Mouse (Mus musculus): ENCODE measurements around the gene Ero1lb.

The Ero1lb gene

DNA sequence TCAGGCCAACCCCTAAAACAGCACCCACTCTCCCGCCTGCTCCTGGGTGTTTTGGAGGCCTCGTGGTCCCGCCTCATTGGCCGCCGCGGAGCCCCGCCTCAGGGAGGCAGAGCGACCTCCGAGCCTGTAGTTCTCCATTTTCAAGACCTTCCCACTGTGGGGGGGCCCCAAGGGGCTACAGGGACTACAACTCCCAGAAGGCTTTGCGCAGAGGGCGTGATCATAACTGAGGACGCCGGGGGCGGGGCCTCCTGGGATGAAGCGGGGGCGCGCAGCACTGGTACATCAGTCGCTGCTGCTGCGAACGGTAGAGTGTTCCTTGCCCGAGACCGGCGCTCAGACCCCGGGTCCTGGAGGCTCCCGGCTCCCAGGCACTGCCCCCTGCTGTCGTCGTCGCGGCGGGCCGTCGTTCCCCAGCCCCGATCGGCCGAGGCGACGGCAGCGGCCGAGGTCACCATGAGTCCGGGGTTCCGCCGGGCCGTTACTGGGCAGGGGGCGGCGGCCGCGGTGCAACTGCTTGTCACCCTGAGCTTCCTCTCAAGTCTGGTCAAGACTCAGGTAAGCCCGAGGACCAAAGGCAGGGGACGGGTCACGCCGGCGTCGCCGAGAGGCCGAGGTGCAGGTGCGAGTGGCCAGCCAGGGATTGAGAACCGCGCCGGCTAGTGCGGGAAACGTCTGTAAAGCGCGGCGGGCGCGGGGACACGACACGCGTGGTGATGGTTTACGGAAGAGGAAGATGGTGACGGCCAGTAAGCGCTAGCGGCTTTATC is at the start of gene Ero1lb:
Ero1lb (plus strand) TSS at position 254 of the 770 bp plus-strand sequence.
- DNase-seq (ENCODE audit: low read depth) = peak; percentile 97

DNA sequence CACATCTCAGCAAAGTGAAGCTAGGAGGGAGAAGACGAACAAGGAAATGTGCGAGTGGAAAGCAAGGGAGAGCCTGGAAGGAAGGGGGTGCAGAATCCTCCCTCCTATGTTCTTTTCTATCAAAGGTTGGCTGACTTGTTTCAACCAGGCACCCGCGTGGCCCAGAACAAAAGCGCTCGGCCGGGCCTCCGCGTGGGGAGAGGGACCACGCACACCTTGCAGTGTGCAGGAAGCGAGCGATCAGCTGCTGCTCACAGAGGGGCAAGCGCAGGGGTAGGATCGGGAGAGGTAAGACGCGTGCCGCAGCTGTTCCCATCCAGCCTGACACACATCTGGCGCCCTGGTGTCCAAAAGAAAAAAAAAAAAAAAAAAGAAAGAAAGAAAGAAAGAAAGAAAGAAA is 46.3 kb upstream of the Ero1lb start:
- DNase-seq (ENCODE audit: low read depth) = no peak

DNA sequence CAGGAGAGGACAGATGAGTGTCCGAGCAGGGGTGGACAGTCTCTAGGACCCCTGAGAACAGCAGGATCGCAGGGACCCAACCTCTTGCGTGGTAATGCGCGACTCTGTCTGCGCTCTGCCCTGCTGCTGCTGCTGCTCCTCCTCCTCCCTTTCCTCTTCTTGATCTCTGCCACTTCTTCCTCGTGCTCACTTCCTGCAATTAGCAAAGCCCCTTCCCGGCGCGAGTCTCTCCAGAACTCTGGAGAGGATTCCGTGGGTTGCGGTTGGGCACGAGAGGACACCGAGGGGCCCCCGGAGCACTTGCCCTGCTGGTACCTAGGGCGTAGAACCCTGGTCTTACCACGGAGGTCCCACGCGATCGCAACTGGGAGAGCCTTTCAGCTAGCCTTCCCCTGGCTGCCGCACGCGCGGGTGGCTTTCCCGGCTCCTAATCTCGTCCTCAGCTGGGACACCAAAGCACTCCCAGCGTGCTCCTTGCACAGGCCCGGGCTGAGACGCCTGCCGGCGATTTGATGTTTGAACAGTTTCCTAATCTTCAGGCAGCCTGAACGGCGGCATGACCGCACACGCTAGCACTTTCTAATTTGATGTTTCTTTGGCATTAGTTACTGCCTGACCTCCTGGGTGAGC is 45.6 kb upstream of the Ero1lb start, which contains the start of gene Edaradd:
Edaradd (minus strand) TSS at position 484 of the 630 bp plus-strand sequence.
- DNase-seq (ENCODE audit: low read depth) = peak; percentile 65

DNA sequence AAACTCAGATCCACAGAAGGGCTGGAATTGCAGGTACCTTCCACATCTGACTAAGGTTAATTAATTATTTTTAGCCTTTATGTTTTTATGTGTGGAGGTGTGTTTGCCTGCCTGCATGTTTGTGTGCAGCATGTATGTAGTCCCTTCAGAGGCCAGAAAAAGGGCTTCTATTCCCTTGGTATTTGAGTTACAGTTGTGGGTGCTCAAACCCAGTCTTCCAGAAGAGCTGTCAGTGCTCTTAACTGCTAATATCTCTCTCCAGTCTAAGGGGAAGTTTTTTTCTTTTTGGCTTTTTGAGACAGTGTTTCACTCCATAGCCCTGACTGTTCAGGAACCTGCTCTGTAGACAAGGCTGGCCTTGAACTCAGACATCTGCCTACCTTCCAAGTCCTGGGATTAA is 43.3 kb upstream of the Ero1lb start:
- DNase-seq (ENCODE audit: low read depth) = no peak

DNA sequence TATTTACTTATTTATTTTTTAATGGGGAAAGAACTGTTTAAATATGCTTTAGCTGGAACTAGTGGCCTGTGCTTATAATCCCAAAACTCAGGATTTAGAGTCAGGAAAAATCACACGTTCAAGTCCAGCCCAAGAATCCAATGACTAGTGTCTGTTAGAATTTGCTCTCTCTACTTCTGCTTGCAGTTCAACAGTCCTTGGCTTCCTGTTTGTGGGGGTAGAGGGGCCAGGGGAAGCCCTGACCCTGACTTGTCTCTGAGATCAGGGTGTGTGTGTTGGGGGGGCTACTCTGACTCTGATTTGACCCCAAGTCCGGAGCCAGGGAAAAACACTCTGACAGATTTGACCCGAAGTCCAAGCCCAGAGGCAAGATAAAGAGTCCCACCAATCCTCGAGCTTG is 40.0 kb upstream of the Ero1lb start:
- DNase-seq (ENCODE audit: low read depth) = no peak

DNA sequence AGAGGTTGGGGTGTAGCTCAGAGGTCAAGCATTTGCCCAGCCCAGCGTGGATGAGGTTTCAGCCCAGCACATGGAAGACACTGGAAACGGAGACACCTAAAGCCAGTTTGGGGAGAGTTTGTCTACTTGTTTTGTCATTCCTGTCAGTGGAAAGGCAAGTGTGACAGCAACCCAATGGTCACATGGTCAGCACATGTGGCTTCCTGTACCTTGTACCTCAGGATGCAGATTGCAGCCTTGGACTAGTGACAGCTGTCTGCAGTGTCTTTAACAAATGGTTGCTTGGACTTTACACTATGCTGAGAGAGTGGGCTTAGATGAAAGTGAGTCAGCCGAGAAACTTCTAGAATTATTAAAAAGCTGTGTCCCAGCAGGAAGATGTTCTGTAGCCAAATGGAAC is 31.0 kb upstream of the Ero1lb start:
- no peak for DNase-seq (ENCODE audit: low read depth)

DNA sequence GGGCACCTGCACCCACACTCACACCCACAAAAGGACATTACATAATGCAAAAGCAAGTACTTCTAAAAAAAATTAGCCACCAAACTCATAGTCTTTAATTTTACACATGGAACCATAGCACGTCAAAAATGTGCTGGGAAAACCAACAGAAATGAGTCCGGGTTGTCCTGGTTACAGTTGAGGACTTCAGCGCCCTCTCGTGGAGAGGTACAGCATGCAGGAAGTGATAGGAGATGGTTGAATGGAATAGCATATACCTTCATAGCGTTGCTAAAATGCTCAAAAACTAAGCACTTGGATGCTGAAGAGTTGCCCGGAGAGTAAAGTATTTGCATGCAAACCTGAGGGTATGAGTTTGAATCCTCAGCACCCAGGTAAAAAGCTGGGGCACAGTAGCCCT is 27.7 kb upstream of the Ero1lb start:
- DNase-seq (ENCODE audit: low read depth) = peak; percentile 84

DNA sequence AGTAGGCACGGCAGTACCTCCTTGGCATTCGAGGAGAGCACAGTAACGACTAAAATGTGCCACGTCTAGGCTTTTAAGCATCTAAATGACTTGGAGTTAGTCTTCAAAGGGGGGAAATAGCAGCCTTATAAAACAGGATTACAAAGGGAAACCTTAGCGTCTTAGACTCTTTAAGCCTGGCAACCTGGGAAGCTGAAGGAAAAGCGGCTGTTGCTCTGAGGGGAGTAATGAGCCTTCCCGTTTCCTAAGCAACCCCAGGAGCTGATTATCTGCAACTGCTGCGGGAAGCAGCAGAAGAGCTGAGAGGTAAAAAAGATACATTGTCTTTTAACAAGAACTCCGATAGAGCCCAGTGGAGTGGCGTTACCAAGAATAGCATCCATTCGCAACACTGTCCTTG is 26.0 kb upstream of the Ero1lb start:
- DNase-seq (ENCODE audit: low read depth) = no peak

DNA sequence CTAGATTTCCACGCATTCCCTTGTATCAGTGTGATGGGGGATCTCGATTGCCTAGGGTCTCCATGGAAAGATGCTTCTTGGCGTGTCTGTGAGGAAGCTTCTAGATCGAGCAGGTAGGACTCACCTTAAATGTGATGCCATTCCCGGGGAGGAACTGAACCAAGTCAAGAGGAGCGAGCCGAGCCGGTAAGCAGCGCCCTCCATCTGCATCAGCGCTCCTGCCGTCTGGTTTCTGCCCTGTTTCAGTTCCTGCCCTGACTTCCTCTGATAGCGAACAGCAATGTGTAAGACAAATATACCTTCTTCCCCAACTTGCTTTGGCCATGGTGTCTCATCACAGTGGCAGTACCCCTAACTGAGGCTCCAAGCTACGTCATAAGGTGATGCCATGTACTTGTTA is 25.6 kb upstream of the Ero1lb start:
- DNase-seq (ENCODE audit: low read depth) = no peak

DNA sequence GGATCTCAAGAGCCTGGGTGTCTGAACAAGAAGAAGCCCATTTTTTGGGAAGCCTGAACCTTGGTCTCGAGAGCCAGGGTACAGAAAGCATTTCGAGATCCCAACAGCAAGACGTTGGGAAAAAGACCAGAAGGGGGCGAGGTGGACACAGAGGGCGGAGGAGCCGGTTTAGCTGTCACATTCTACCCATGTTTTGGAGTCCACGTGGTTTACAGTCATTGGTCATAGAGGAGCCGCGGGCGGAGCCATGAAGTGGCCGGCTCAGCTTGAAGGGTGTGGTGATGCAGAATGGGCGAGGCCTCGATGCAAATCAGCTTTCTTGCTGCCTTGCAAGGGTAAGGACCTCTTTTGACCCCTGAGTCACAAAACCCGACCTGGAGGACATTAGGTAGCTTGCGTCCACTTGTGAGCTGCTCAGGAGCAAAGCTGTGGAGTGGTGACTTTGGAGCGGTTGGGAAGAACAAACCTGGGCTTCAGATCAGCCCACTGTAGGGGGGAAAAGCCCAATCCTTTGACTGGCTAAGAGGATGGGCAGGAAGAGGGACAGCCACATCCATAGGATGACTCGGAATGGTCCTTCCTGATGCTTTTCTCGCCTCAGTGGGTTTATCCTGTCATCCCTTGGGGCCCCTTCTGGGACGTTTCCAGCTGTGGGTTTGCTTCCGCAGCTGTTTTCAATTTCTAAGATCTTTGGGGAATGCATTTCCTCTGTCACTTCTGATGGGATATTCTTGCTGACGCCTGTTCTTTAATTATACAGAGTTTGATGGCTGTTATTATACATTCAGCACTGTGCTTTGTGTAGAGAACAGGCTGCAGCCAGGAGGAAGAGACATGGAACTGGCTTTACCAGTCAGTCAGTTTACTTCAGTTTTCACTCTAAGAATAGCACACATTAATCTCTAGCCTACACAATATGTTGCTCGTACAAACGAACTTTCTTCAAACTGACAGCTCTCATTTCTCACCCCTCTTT is 23.4 kb upstream of the Ero1lb start:
- DNase-seq (ENCODE audit: low read depth) = peak; percentile 49

DNA sequence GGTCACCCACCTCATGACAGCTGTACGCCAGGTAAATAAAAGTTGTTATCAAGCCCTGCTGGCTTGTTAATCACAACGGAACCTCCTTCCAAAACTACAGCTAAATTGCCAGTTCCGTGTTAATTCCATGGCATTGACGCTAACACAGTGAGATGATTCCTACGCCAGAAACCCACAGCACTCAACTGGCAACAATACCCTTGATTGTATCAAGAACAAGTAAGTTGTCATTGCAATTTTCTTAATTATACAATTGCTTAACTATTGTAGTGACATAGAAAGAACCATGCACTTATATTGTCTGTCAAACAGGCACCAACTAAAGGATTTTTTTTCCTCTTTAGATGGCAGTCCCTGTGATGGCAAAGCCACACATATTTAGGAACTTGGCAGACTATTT is 22.4 kb upstream of the Ero1lb start:
- DNase-seq (ENCODE audit: low read depth) = no peak

DNA sequence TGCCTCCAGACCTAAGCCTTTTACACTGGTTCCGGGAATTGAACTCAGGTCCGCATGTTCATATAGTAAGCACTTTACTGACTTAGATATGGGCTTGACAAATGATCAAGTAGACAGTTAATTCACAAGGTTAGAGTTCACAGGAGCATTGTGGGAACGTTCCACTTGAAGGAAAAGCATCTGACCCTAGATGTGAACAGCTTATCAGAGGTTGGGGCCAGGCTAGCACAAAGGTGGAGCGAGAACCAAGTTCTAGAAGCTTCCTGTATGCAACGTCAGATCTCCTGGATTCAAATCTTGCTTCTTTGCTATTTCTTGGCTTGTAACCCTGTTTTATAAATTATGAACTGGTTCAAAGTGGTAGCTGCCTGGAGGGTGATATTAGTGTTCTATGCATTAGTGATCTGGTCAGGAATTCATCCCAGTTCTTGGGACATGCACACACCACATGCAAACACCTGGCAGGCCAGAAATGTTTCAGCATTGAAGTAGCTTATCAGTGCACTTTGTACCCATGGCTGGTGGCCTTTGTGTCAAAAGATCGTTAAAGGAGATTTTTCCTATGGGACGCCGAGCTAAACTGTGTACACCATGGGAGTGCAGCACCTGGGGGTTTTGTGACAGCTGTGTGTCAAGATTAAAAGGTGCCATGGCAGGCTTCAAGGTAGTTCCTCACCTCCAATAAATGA is 21.6 kb upstream of the Ero1lb start:
- no peak for DNase-seq (ENCODE audit: low read depth)

DNA sequence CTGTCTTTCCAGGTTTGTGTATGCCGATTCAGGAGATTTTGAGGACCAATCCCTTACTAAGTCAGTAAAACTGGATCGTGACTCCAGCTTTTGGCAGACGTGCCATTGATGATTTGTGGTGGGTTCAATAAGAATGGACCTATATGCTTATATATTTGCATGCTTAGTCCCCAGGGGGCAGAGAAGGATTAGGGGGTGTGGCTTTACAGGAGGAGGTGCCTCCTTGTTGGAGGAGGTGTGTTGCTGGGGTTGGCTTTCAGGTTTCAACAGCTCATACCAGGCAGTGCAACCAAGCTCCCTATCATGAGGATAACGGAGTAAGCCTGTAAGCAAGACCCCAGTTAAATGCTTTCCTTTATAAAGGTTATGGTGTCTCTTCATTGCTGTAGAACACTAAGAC is 11.5 kb upstream of the Ero1lb start:
- DNase-seq (ENCODE audit: low read depth) = no peak

DNA sequence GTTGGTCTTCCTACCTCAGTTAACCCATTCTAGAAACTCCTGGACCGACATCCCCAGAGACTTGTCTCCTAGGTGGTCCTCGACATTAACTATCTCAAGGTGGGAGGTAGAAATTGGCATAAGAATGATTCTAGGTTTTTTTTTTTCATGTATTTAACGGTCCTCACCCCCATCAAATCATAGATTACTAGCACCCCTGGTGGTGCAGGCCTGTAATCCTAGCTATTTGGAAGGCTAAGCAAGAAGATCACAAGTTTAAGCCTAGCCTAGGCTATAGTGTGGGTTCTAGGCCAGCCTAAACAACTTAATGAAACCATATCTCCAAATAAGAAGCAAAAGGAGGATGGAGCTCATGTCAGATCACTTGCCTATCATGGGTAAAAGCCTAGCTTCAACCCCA is 6.6 kb upstream of the Ero1lb start:
- no peak for DNase-seq (ENCODE audit: low read depth)

DNA sequence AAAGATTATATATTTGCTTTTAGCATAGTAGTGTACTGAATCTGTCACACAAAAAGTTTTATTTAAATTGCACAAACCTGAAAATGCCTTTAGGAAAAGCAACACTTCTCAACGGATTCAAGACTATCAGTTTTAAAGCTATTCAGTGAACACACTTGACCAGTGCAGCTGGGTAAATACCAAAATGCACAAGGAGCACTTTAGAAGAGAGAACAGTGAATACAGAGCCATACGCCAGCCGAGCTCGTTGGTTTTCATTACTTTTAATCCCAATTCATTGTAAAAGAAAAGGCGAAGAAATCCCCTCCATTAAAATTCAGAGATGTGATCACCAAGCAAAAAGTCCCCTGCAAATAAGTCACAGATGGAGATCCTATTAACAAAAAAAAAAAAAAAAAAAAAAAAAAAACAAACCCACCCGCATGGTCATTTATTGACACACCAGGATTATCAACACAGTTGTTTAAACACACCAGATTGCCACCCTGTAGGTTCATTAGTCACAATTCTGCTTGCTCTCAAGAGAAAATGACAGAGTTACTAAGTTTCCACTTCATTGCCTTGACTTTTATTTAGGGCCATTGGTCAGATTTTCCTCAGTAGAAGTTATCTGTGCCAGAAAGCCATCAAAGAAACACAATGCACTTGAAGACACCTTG is 6.1 kb upstream of the Ero1lb start:
- DNase-seq (ENCODE audit: low read depth) = no peak

DNA sequence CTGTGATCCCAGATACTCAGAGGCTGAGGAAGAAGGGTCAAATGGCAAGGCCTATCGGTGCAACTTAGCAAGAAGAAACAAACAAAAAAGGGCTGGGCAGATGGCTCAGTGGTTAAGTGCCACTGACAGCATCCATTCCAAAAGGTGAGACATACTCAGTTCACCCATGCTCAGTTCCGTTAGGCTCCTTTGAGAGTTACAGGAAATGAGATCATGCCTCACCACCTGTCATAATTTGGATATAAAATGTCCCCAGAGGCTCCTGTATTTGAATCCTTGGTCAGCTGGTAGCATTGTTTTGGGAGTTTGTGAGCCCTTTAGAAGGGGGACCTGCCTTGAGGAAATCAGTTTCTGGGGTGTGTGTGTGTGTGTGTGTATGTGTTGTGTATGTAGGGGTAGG is 3.9 kb upstream of the Ero1lb start:
- DNase-seq (ENCODE audit: low read depth) = no peak

DNA sequence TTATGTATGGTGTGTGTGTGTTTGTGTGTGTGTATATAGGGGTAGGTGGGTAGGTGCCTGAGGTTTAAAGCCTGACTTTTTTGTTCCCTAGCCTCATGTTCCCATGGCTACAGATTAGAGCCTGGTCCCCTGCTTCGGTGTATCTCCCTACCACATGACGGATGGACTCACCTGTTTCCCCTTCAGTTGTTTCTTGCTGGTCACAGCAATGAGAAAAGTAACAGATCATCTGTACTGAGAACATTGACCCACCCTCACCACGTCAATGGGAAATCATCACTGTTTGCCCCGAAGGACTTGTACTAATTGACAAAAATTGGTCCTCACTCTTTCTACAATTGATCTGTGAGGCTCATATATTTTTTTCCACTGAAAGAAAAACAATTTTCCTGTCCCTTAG is 3.4 kb upstream of the Ero1lb start:
- DNase-seq (ENCODE audit: low read depth) = no peak

DNA sequence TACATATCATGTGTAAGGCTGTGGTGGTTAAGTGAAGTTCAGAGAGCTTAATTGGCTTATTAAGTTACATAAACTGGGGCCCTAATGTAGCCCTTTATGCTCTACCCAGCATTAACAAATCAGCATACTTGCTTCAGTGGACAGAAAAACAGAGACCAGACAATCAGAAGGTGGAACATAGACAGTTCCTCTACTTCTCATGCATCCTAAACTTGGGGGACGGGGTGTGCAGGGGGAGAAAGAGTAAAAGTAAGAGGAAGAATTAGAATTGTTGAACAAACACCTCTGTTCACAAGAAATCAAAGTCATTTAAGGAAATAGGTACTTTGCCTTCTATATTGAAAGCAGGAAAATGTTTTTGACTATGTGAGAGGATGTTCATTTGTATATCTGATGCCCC is 2.3 kb downstream of the Ero1lb start:
- DNase-seq (ENCODE audit: low read depth) = no peak

DNA sequence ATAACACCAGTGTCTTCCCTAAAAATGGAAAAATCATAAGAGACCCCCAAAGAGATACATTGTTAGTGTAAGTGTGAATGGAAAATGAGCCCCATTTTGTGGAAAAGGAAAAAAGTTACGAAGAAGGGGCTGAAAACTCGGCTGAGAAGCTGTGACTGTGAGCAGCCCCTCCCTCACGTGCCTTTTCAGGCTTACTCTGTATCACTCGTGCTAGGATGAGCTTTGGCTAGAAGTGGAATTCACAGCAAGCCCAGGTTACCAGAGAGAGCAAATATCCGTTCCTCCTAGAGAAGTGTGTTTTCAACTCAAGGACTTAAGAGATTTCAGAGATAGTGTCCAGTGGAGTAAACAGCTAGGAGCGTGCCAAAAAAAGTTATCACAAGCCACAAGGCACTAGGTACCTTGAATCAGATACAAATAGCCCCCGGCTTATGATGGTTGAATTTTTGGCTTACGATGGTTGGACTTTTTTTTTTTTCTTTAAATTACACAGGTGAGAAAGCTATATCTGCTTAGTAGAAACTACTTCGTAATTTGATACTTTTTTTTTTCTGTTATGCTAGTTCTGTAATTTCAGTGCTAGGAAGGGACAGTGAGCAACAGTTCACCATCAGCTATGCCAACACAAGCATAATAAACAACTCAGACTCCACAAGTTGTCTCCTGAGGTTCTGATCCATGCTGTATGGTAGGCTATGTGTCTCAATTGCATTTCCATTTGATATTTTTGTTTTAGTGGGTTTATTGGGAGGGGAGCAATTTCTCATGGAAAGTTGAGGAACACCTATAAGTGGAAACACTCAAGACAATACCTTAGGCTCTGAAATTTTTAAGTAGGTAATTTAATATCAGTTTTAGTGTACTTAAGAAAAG is 3.2 kb downstream of the Ero1lb start:
- no peak for DNase-seq (ENCODE audit: low read depth)

DNA sequence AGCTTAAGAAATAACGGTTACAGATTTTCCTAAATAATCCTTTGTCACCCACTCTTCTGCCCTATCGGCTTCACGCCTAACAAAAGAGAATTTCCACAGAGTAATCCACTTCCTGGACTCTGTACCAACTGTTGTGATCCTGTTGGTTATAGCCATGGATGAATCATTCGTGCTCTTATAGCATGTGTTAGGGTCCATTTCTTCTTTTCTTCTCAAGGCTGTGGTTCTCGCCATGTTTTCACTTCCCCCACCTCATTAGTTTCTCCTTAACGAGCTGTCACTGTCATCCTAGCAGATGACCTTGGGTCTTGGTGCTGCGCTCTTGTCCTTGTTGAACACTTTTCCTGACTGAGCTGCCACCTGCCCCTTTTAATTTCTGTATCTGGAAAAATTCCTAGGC is 4.1 kb downstream of the Ero1lb start:
- DNase-seq (ENCODE audit: low read depth) = no peak
